8 mouse cellular contexts compared by ENCODE assay signal in the genomic region with DNA sequence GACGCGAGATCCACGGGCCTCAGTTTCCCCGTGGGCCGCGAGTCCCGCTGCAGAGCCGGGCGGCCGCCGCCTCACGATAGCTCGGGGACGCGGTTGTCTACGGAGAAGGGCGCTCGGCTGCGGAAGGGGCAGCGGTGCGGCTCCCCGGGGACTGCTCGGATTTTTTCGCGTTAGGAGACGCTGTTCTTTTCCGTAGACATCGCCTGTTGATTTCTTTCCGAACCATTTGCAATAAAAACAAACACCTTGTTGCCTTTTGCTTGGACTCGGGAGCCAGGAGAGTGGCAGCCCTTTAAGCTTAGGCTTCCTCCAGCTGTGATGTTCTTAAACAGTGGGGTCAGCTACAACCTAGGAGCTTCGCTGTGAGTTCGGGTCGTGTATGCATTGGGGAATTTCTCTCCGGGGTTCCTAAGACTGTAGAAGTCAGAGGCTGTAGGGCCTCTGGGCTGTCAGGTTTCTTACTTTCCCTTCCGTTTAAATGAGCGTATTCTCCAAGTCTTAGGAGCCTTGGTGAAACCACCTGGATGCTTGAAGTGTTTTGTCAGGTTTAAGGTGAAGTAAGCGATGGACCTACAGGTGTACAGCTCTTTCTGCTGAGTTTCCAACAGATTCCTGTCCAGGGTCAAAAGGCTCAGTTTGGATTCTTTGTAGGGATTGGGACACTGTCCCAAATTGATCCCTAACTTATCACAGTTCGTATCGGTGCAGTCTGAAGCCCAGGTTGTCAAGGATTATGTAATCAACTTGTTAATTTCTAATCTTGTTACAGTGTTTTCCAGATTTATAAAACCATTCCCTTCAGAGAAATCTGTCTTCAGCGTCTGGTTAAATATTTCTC. TPM values are rescaled to one million over a fixed set of nuclear protein-coding genes. Genes with fewer than 3 reads are reported as not detected.
A peak's percentile ranks its signal among the peaks of the same experiment; 100 is the strongest.
DNase-seq lines count a peak whose midpoint lies in the region; ATAC-seq and TF ChIP-seq lines count a peak whose summit lies in the region.

No protein-coding gene starts in this region.

- peak; percentile 55 for DNase-seq in adrenal gland, adult 2 months
- DNase-seq in adrenal gland, postnatal 4 days (ENCODE audit: low spot score in 2 of 2), result no peak
- peak; percentile 54 for DNase-seq in MEL (ENCODE audit: low read depth, low spot score)
- DNase-seq in embryo, embryonic 10.5 days (ENCODE audit: low spot score), result peak; percentile 55
- DNase-seq in layer of hippocampus, postnatal 10 days (ENCODE audit: low spot score in 2 of 2), result peak; percentile 38 to 57

- no peak for TF ChIP-seq RAD21 in MEL (IDR thresholded peaks at IDR 0.05; ENCODE audit: low read depth, low read length)

- TF ChIP-seq POLR2A in MEL (IDR thresholded peaks at IDR 0.05; ENCODE audit: control insufficient read depth in 1 of 2, insufficient read depth in 1 of 2, low read depth in 1 of 2, low read length in 2 of 2, poor library complexity in 1 of 2), result no peak

- peak overlapping the region; percentile 93 for H3K9ac ChIP-seq in MEL (ENCODE audit: control insufficient read depth, low read depth, low read length, poor library complexity, severe bottlenecking)
- H3K9ac ChIP-seq in heart, embryonic 16.5 days (ENCODE audit: low read length), result peak overlapping the region; percentile 99
- peak overlapping the region; percentile 97 for H3K9ac ChIP-seq in midbrain, embryonic 13.5 days (replicated peaks)
- peak overlapping the region; percentile 96 for H3K9ac ChIP-seq in stomach, embryonic 15.5 days

- no peak for TF ChIP-seq CTCF in MEL (IDR thresholded peaks at IDR 0.05 in 2 of 3, conservative IDR thresholded peaks at IDR 0.05 in 1 of 3; ENCODE audit: control insufficient read depth in 1 of 3, insufficient read depth in 1 of 3, low read depth in 2 of 3, low read length in 3 of 3, poor library complexity in 1 of 3, severe bottlenecking in 1 of 3)

- peaks cover 0 to 10% of the 10 kb centered on the region in 2 experiments; a peak in 2 of 4 replicates for H3K36me3 ChIP-seq in MEL (ENCODE audit: control insufficient read depth in 1 of 2, insufficient read depth in 2 of 2, low read length in 2 of 2)
- H3K36me3 ChIP-seq in heart, embryonic 16.5 days (ENCODE audit: control insufficient read depth, insufficient read depth), result no peaks in the 10 kb centered on the region
- H3K36me3 ChIP-seq in midbrain, embryonic 13.5 days, result no peaks in the 10 kb centered on the region
- 0 out of 2 replicates have a peak, but pooled peaks cover 4% of the 10 kb centered on the region for H3K36me3 ChIP-seq in stomach, embryonic 15.5 days

- H3K4me2 ChIP-seq in heart, embryonic 16.5 days (ENCODE audit: low read depth, low read length), result peak overlapping the region; percentile 84
- H3K4me2 ChIP-seq in midbrain, embryonic 13.5 days (replicated peaks), result peak overlapping the region; percentile 75
- H3K4me2 ChIP-seq in stomach, embryonic 15.5 days, result peak overlapping the region; percentile 57

- H3K27me3 ChIP-seq in MEL (ENCODE audit: control insufficient read depth in 1 of 2, insufficient read depth in 2 of 2, low read length in 2 of 2), result no peaks in the 10 kb centered on the region
- no peaks in the 10 kb centered on the region for H3K27me3 ChIP-seq in heart, embryonic 16.5 days (ENCODE audit: control insufficient read depth, insufficient read depth, low read length)
- H3K27me3 ChIP-seq in midbrain, embryonic 13.5 days, result no peaks in the 10 kb centered on the region
- H3K27me3 ChIP-seq in stomach, embryonic 15.5 days (replicated peaks), result no peaks in the 10 kb centered on the region

- no peak for TF ChIP-seq EP300 in MEL (IDR thresholded peaks at IDR 0.05; ENCODE audit: low read depth in 1 of 2, low read length in 2 of 2)

- WGBS in heart, embryonic 16.5 days, result 4% methylated on average over 40 of the region's 40 CpGs
- 5% methylated on average over 40 of the region's 40 CpGs for WGBS in midbrain, embryonic 13.5 days
- 4% methylated on average over 40 of the region's 40 CpGs for WGBS in stomach, embryonic 15.5 days

- H3K9me3 ChIP-seq in MEL (replicated peaks; ENCODE audit: insufficient read depth, low read length), result no peaks in the 10 kb centered on the region
- no peaks in the 10 kb centered on the region for H3K9me3 ChIP-seq in heart, embryonic 16.5 days (replicated peaks; ENCODE audit: control insufficient read depth, low read length)
- no peaks in the 10 kb centered on the region for H3K9me3 ChIP-seq in midbrain, embryonic 13.5 days
- H3K9me3 ChIP-seq in stomach, embryonic 15.5 days, result no peaks in the 10 kb centered on the region

- peaks cover 6% of the 10 kb centered on the region in 2 experiments for H3K4me1 ChIP-seq in MEL (ENCODE audit: control insufficient read depth in 1 of 2, insufficient read depth in 2 of 2, low read length in 2 of 2)
- peaks cover 17% of the 10 kb centered on the region for H3K4me1 ChIP-seq in heart, embryonic 16.5 days (ENCODE audit: control insufficient read depth, insufficient read depth, low read length)
- peaks cover 30% of the 10 kb centered on the region for H3K4me1 ChIP-seq in midbrain, embryonic 13.5 days (replicated peaks)
- H3K4me1 ChIP-seq in stomach, embryonic 15.5 days, result 0 out of 2 replicates have a peak, but pooled peaks cover 2% of the 10 kb centered on the region

- H3K27ac ChIP-seq in MEL (ENCODE audit: control insufficient read depth, low read depth, low read length), result no peak overlapping the region
- H3K27ac ChIP-seq in heart, embryonic 16.5 days (ENCODE audit: low read length), result peak overlapping the region; percentile 88
- peak overlapping the region; percentile 94 for H3K27ac ChIP-seq in midbrain, embryonic 13.5 days
- H3K27ac ChIP-seq in stomach, embryonic 15.5 days, result peak overlapping the region; percentile 88

- peaks cover 9% of the 10 kb centered on the region for H3K79me2 ChIP-seq in MEL (ENCODE audit: control insufficient read depth, insufficient read depth, low read length, poor library complexity)

- H3K4me3 ChIP-seq in MEL (ENCODE audit: control insufficient read depth in 1 of 2, insufficient read depth in 1 of 2, low read depth in 2 of 2, low read length in 2 of 2), result peak overlapping the region; percentile 63 to 90
- peak overlapping the region; percentile 89 for H3K4me3 ChIP-seq in heart, embryonic 16.5 days (ENCODE audit: low read length)
- peak overlapping the region; percentile 89 for H3K4me3 ChIP-seq in midbrain, embryonic 13.5 days (replicated peaks)
- peak overlapping the region; percentile 86 for H3K4me3 ChIP-seq in stomach, embryonic 15.5 days (replicated peaks)

- ATAC-seq in heart, embryonic 16.5 days (replicated peaks; ENCODE audit: extremely low read depth, insufficient read depth, low FRiP score), result peak; percentile 10; the same call in 1 of the 2 replicates
- ATAC-seq in midbrain, embryonic 13.5 days, result no peak
- ATAC-seq in stomach, embryonic 15.5 days (ENCODE audit: insufficient read depth, low FRiP score, low read depth), result peak; percentile 51; the same call in 1 of the 2 replicates

TF ChIP-seq in MEL, 35 proteins besides CTCF, POLR2A, EP300 and RAD21:
- TF ChIP-seq MAZ (IDR thresholded peaks at IDR 0.05; ENCODE audit: low read depth, low read length) (no peak), MAX (IDR thresholded peaks at IDR 0.05; ENCODE audit: low read length) (no peak), RCOR1 (IDR thresholded peaks at IDR 0.05; ENCODE audit: low read depth, low read length) (no peak), ETS1 (IDR thresholded peaks at IDR 0.05; ENCODE audit: low read depth, low read length) (no peak), SMC3 (IDR thresholded peaks at IDR 0.05; ENCODE audit: low read depth, low read length) (no peak), POLR2AphosphoS5 (IDR thresholded peaks at IDR 0.05; ENCODE audit: borderline replicate concordance, low read depth, low read length) (no peak), USF2 (IDR thresholded peaks at IDR 0.05; ENCODE audit: borderline replicate concordance in 1 of 2, insufficient read depth in 1 of 2, low read depth in 1 of 2, low read length in 2 of 2) (no peak), MAFK (IDR thresholded peaks at IDR 0.05; ENCODE audit: borderline replicate concordance, low read depth, low read length) (no peak), POLR2AphosphoS2 (IDR thresholded peaks at IDR 0.05; ENCODE audit: low read length) (no peak), ZMIZ1 (IDR thresholded peaks at IDR 0.05; ENCODE audit: low read depth, low read length) (no peak), KAT2A (conservative IDR thresholded peaks at IDR 0.05; ENCODE audit: low read depth, low read length) (no peak), GATA1 (IDR thresholded peaks at IDR 0.05; ENCODE audit: low read depth, low read length) (no peak), MXI1 (IDR thresholded peaks at IDR 0.05; ENCODE audit: low read depth, low read length) (no peak), CHD1 (IDR thresholded peaks at IDR 0.05; ENCODE audit: low read depth, low read length) (no peak), ELF1 (IDR thresholded peaks at IDR 0.05; ENCODE audit: low read depth, low read length) (no peak), UBTF (IDR thresholded peaks at IDR 0.05; ENCODE audit: borderline replicate concordance, insufficient read depth, low read depth, low read length) (no peak), USF1 (IDR thresholded peaks at IDR 0.05; ENCODE audit: low read depth, low read length) (no peak), MYB (IDR thresholded peaks at IDR 0.05; ENCODE audit: low read depth, low read length) (no peak), JUND (IDR thresholded peaks at IDR 0.05; ENCODE audit: low read depth, low read length) (no peak)

RNA-seq across cellular contexts. Expression of a gene that starts 0.8 kb away (rescaled TPM):
- 100 to 1,000 TPM; 183 to 230 TPM for total RNA-seq in adrenal gland, adult 2 months (2021)
- polyA plus RNA-seq in adrenal gland, adult 2 months (2012; rRNA removed), result 114 and 115 TPM in 2 replicates
- total RNA-seq in adrenal gland, postnatal 4 days (2021), result 100 to 1,000 TPM; 168 to 184 TPM
- total RNA-seq in MEL (2012; rRNA removed), result 10.7 and 11.8 TPM in 2 replicates
- polyA plus RNA-seq in MEL (2012; ENCODE audit: insufficient read depth in 1 of 2, insufficient read length in 2 of 2, low read depth in 1 of 2, low replicate concordance in 2 of 2, missing spikeins in 1 of 2), result 100 to 1,000 TPM in 1 of 2 experiments, 1 to 10 TPM in 1; 9.1 to 446 TPM
- polyA plus RNA-seq in heart, embryonic 16.5 days (2015; fragmentation: Nextera tagmentation; extraction: Ambion mirVana), result 59.1 and 61.7 TPM in 2 replicates
- total RNA-seq in layer of hippocampus, postnatal 10 days (2021), result 100 to 1,000 TPM; 128 to 130 TPM
- polyA plus RNA-seq in midbrain, embryonic 13.5 days (2015; fragmentation: Nextera tagmentation; extraction: Ambion mirVana), result 62.4 and 64.5 TPM in 2 replicates
- 54.2 and 56.1 TPM in 2 replicates for polyA plus RNA-seq in stomach, embryonic 15.5 days (2015; fragmentation: Nextera tagmentation; extraction: Ambion mirVana)

Comparison
In these comparisons a context has a peak if more than half of its experiments do, and no peak if none do; other contexts are left out.
1. DNase-seq: peak in adrenal gland, adult 2 months (single experiment), MEL (single experiment), embryo, embryonic 10.5 days (single experiment) and layer of hippocampus, postnatal 10 days (2 of 2); none in adrenal gland, postnatal 4 days (0 of 2).
2. Peak in every context shown above with its lines, with median percentiles within 50 percentile points of each other: H3K4me3 ChIP-seq, H3K9ac ChIP-seq and H3K4me2 ChIP-seq.